Mouse (Mus musculus): ENCODE data around the gene Arl15. TPM values are rescaled to one million over a fixed set of nuclear protein-coding genes. Genes with fewer than 3 reads are reported as not detected.

Gene Arl15
- polyA plus RNA-seq, 1 experiment from 2014 or later = 8.7 TPM

DNA sequence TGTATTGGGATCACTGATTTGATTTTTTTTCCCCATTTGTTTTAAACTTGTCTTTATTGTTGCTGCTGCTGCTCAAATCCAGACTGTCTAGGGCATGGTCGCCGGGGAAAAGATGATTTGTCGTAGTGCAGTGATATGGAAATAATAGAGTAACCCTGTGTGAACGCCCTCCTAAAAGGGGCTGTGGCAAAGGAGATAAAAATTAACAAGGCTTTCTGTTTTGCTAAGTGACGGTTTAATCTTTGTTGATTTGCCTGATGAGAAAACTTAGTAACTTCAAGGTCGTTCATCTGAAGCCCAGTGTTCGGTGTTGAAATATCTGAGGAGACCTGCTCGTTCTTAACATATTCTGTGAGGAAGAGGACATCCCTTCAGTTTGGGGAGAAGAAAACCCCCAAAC lies 19.8 kb downstream of the Arl15 start:
- Histone ChIP-seq H3K4me1 (replicated peaks; ENCODE audit: control insufficient read depth, insufficient read depth, low read length) (peaks cover 46% of the 10 kb centered on the region), H3K9ac (ENCODE audit: low read depth, low read length) (no peak overlapping the region), H3K4me3 (ENCODE audit: low read depth, low read length) (no peak overlapping the region), H3K4me2 (peak overlapping the region; percentile 12; the same call in 1 of the 2 replicates), H3K9me3 (ENCODE audit: control insufficient read depth, low read length) (no peaks in the 10 kb centered on the region), H3K27me3 (replicated peaks; ENCODE audit: control insufficient read depth, insufficient read depth, low read length) (no peaks in the 10 kb centered on the region), H3K36me3 (ENCODE audit: control insufficient read depth, insufficient read depth, low read length) (no peaks in the 10 kb centered on the region), H3K27ac (ENCODE audit: low read depth, low read length) (peak overlapping the region; percentile 19; the same call in 1 of the 2 replicates)
- WGBS = 49% methylated on average over 8 of the region's 8 CpGs
- DNase-seq (ENCODE audit: low spot score) (no peak), ATAC-seq (replicated peaks; ENCODE audit: low FRiP score) (peak; percentile 59; the same call in 1 of the 2 replicates)

DNA sequence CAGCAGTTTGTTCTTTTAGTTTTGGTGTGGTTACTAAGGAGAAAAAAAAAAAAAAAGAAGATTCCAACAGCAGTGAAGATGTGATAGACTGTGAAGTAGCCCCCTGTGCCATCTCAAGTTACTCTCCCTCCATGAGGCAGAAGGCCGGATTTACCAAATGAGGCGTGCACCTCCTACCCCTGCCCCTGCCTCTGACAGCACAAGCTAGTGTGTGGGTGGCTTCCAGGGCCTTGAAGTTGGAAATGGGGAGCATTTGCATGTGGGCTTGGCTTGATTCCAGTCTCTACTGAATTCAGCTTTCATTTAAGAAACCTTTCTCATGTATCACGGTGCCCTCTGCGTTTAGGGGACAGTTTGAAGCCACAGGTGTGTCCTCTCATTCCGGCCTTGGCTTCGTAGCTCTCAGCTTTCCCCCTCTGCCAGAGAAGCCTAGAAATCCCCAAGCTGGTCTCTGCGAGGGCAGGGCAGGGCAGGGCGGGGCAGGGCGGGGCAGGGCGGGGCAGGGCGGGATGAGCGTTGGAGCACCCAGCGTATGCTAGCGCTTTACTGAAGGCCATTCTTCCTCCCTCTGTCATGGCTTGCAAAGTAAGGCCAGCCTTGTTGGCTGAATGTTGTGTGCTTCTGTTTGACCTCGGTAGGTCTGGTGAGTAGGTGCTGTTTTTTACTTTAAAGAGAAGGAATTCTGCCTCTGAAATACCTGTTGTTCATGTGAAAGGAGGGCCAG lies 21.6 kb downstream of the Arl15 start:
- Histone ChIP-seq H3K36me3 (ENCODE audit: control insufficient read depth, insufficient read depth, low read length) (no peaks in the 10 kb centered on the region), H3K27me3 (replicated peaks; ENCODE audit: control insufficient read depth, insufficient read depth, low read length) (no peaks in the 10 kb centered on the region), H3K9ac (ENCODE audit: low read depth, low read length) (no peak overlapping the region), H3K27ac (ENCODE audit: low read depth, low read length) (no peak overlapping the region), H3K4me3 (ENCODE audit: low read depth, low read length) (no peak overlapping the region), H3K4me1 (replicated peaks; ENCODE audit: control insufficient read depth, insufficient read depth, low read length) (peaks cover 43% of the 10 kb centered on the region), H3K4me2 (peak overlapping the region; percentile 52), H3K9me3 (ENCODE audit: control insufficient read depth, low read length) (no peaks in the 10 kb centered on the region)
- DNase-seq (ENCODE audit: low spot score) (no peak), ATAC-seq (replicated peaks; ENCODE audit: low FRiP score) (peak; percentile 88)
- WGBS = 40% methylated on average over 15 of the region's 15 CpGs

DNA sequence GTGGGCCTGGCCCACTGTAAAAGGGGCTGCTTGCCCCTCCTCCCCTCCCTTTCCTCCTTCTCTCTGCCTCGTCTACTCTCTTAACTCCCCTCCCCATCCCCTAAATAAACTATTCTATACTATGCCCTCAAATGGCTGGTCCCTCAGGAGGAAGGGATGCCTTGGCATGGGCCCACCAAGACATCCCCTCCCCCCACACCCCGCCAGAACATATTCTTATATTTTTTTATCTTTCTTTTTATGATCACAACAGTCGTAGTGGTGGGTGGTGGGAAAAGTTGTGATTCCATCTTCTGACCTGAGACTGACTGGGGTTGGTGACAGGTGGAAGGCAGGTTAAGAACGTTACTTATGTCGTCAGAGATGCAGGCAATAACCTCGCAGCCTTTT lies 22.1 kb downstream of the Arl15 start:
- peak; percentile 9; the same call in 1 of the 2 replicates for ATAC-seq (replicated peaks; ENCODE audit: low FRiP score)
- Histone ChIP-seq H3K4me3 (ENCODE audit: low read depth, low read length) (no peak overlapping the region), H3K27me3 (replicated peaks; ENCODE audit: control insufficient read depth, insufficient read depth, low read length) (no peaks in the 10 kb centered on the region), H3K27ac (ENCODE audit: low read depth, low read length) (no peak overlapping the region), H3K9me3 (ENCODE audit: control insufficient read depth, low read length) (no peaks in the 10 kb centered on the region), H3K4me1 (replicated peaks; ENCODE audit: control insufficient read depth, insufficient read depth, low read length) (peaks cover 41% of the 10 kb centered on the region), H3K36me3 (ENCODE audit: control insufficient read depth, insufficient read depth, low read length) (no peaks in the 10 kb centered on the region), H3K4me2 (peak overlapping the region; percentile 52), H3K9ac (ENCODE audit: low read depth, low read length) (no peak overlapping the region)
- 76% methylated on average over 6 of the region's 6 CpGs for WGBS
- DNase-seq (ENCODE audit: low spot score) = no peak

DNA sequence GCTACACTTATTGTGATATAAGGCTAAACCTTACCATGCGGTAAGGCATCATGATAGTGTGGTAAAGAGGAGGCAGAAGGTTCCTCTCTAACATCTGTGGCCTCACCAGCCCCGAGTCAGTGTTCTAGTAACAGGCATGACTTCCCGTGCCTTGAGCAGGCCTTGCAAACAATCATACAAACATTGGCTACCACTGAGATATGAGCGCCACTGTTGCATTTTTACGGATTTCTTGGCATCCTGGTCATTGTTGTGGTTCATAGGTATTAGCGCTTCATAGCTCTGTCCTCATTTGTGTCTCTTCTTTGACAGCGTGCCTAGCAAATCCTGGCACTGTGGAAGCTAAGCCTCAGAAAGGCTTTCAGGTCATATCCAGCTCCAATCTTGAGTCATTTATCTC lies 24.7 kb downstream of the Arl15 start:
- 92% methylated on average over 7 of the region's 7 CpGs for WGBS
- ATAC-seq (replicated peaks; ENCODE audit: low FRiP score) = no peak
- Histone ChIP-seq H3K4me3 (ENCODE audit: low read depth, low read length) (no peak overlapping the region), H3K9me3 (ENCODE audit: control insufficient read depth, low read length) (no peaks in the 10 kb centered on the region), H3K27me3 (replicated peaks; ENCODE audit: control insufficient read depth, insufficient read depth, low read length) (no peaks in the 10 kb centered on the region), H3K4me2 (no peak overlapping the region), H3K27ac (ENCODE audit: low read depth, low read length) (no peak overlapping the region), H3K4me1 (replicated peaks; ENCODE audit: control insufficient read depth, insufficient read depth, low read length) (peaks cover 28% of the 10 kb centered on the region), H3K36me3 (ENCODE audit: control insufficient read depth, insufficient read depth, low read length) (no peaks in the 10 kb centered on the region), H3K9ac (ENCODE audit: low read depth, low read length) (no peak overlapping the region)
- no peak for DNase-seq (ENCODE audit: low spot score)

DNA sequence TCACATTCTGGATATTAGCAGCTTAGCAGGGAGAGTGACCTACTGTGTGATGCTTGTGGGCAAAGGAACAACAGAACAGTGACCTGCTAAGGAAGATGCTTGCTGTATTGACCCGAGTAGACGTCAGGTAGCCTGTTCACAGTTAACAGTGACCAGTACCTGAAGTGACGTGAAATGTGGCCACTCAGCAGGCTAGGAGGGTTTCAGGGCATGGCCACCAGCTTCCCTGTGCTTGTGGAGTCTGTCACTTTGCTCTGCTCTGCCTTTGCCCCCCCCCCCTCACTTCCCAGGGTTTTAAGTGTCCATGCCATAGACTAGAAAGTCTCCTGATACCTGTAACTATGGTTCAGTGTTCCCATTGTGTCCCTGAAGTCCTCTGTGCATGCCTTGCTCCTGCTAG lies 25.9 kb downstream of the Arl15 start:
- no peaks in the 10 kb centered on the region for H3K36me3 ChIP-seq (ENCODE audit: control insufficient read depth, insufficient read depth, low read length)
- no peak overlapping the region for H3K9ac ChIP-seq (ENCODE audit: low read depth, low read length)
- no peaks in the 10 kb centered on the region for H3K9me3 ChIP-seq (ENCODE audit: control insufficient read depth, low read length)
- no peak overlapping the region for H3K4me2 ChIP-seq
- no peak overlapping the region for H3K4me3 ChIP-seq (ENCODE audit: low read depth, low read length)
- H3K4me1 ChIP-seq (replicated peaks; ENCODE audit: control insufficient read depth, insufficient read depth, low read length) = peaks cover 17% of the 10 kb centered on the region
- WGBS = 82% methylated on average over 3 of the region's 3 CpGs
- DNase-seq (ENCODE audit: low spot score) = no peak
- no peak for ATAC-seq (replicated peaks; ENCODE audit: low FRiP score)
- H3K27ac ChIP-seq (ENCODE audit: low read depth, low read length) = no peak overlapping the region
- H3K27me3 ChIP-seq (replicated peaks; ENCODE audit: control insufficient read depth, insufficient read depth, low read length) = no peaks in the 10 kb centered on the region

DNA sequence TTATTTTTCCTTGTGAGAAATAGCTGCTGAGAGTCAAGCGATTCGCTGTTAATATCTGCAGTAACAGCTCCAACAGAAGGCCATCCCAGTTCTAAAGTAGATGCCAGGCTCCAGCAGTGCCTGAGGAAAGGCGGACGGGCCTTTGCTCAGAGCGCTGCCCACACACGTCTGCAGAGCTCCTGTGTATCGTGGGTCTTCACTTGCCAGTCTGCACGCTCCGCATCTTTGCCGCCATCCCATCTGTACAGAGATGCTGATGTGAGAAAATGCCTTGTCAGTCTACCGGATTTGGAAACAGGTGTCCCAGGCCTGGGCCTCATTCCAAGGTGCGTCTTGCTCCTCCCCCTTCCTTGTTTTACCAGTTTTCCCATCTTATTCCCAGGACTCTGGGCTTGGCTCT lies 27.6 kb downstream of the Arl15 start:
- ATAC-seq (replicated peaks; ENCODE audit: low FRiP score) (no peak), DNase-seq (ENCODE audit: low spot score) (no peak)
- Histone ChIP-seq H3K4me2 (no peak overlapping the region), H3K4me1 (replicated peaks; ENCODE audit: control insufficient read depth, insufficient read depth, low read length) (peaks cover 2% of the 10 kb centered on the region), H3K27me3 (replicated peaks; ENCODE audit: control insufficient read depth, insufficient read depth, low read length) (no peaks in the 10 kb centered on the region), H3K9ac (ENCODE audit: low read depth, low read length) (no peak overlapping the region), H3K36me3 (ENCODE audit: control insufficient read depth, insufficient read depth, low read length) (no peaks in the 10 kb centered on the region), H3K27ac (ENCODE audit: low read depth, low read length) (no peak overlapping the region), H3K4me3 (ENCODE audit: low read depth, low read length) (no peak overlapping the region), H3K9me3 (ENCODE audit: control insufficient read depth, low read length) (no peaks in the 10 kb centered on the region)
- WGBS = 90% methylated on average over 12 of the region's 12 CpGs

DNA sequence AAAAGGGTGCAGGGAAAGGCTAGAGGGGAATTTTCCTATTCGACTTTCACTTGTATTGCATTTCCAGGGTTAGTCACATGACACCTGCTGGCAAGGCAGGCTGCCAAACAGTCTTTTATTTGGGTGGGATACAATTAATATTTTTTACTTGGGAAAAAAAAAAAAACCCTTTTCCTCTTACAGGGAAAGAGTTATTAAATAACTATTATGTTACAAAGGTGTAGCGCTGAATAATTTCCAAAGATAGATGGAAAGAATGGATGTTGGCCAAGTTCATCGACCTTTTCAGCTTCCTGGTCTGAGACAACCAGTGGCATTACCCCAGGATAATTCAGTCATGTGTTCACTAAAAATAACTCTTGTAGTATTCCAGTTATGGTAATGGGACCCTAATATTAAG lies 29.7 kb downstream of the Arl15 start:
- H3K27ac ChIP-seq (ENCODE audit: low read depth, low read length) = no peak overlapping the region
- WGBS = 91% methylated on average over 3 of the region's 3 CpGs
- H3K4me1 ChIP-seq (replicated peaks; ENCODE audit: control insufficient read depth, insufficient read depth, low read length) = peaks cover 7% of the 10 kb centered on the region
- no peaks in the 10 kb centered on the region for H3K36me3 ChIP-seq (ENCODE audit: control insufficient read depth, insufficient read depth, low read length)
- DNase-seq (ENCODE audit: low spot score) = no peak
- no peak overlapping the region for H3K9ac ChIP-seq (ENCODE audit: low read depth, low read length)
- no peaks in the 10 kb centered on the region for H3K27me3 ChIP-seq (replicated peaks; ENCODE audit: control insufficient read depth, insufficient read depth, low read length)
- no peak overlapping the region for H3K4me2 ChIP-seq
- no peaks in the 10 kb centered on the region for H3K9me3 ChIP-seq (ENCODE audit: control insufficient read depth, low read length)
- ATAC-seq (replicated peaks; ENCODE audit: low FRiP score) = no peak
- H3K4me3 ChIP-seq (ENCODE audit: low read depth, low read length) = no peak overlapping the region

DNA sequence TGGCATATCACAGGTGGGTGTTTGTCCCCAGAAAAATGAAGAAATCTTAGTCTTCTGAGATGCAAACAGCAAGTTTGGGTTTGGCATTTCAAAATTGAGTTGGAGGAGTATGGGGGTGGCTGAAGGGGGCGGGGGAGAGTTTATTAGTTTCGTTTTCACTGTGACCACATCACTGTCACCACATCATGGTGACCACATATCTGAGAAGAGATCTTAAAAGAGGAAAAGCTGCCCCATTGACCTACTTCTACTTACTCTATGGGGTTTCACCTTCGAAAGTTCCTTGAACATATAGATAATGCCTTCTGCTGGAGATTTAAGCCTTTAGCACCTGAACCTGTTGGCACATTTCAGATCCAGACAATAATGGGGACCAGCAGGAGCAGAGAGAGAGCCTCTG lies 34.3 kb downstream of the Arl15 start:
- DNase-seq (ENCODE audit: low spot score) = no peak
- no peaks in the 10 kb centered on the region for H3K27me3 ChIP-seq (replicated peaks; ENCODE audit: control insufficient read depth, insufficient read depth, low read length)
- no peak overlapping the region for H3K4me2 ChIP-seq
- no peaks in the 10 kb centered on the region for H3K9me3 ChIP-seq (ENCODE audit: control insufficient read depth, low read length)
- 62% methylated on average over 3 of the region's 3 CpGs for WGBS
- ATAC-seq (replicated peaks; ENCODE audit: low FRiP score) = no peak
- H3K9ac ChIP-seq (ENCODE audit: low read depth, low read length) = no peak overlapping the region
- H3K4me3 ChIP-seq (ENCODE audit: low read depth, low read length) = no peak overlapping the region
- H3K36me3 ChIP-seq (ENCODE audit: control insufficient read depth, insufficient read depth, low read length) = no peaks in the 10 kb centered on the region
- no peak overlapping the region for H3K27ac ChIP-seq (ENCODE audit: low read depth, low read length)
- H3K4me1 ChIP-seq (replicated peaks; ENCODE audit: control insufficient read depth, insufficient read depth, low read length) = peaks cover 12% of the 10 kb centered on the region

DNA sequence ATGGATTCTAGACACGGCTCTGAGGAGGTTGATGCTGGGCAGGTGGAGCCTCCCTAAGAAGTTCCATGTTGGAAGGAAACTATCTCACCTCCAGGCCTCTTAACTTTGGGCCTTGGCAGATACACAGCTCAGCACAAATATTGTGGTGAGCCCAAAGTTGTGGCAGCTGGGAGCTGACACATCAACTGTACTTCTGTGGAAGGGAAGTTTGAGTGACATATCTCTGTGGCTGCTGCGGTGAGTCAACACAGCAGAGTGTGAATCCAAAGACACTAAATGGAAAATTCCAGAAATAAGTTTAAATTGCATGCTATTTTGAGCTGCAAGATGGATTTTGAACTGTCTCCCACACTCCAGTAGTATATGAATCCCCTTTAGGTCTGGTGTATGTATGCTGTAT lies 34.8 kb downstream of the Arl15 start:
- H3K4me1 ChIP-seq (replicated peaks; ENCODE audit: control insufficient read depth, insufficient read depth, low read length) = peaks cover 12% of the 10 kb centered on the region
- 53% methylated on average over 2 of the region's 2 CpGs for WGBS

More for the DNA sequence above, 34.8 kb downstream of the Arl15 start:
- Histone ChIP-seq H3K27ac (ENCODE audit: low read depth, low read length) (no peak overlapping the region), H3K4me3 (ENCODE audit: low read depth, low read length) (no peak overlapping the region), H3K36me3 (ENCODE audit: control insufficient read depth, insufficient read depth, low read length) (no peaks in the 10 kb centered on the region), H3K9ac (ENCODE audit: low read depth, low read length) (no peak overlapping the region), H3K27me3 (replicated peaks; ENCODE audit: control insufficient read depth, insufficient read depth, low read length) (no peaks in the 10 kb centered on the region), H3K9me3 (ENCODE audit: control insufficient read depth, low read length) (no peaks in the 10 kb centered on the region), H3K4me2 (no peak overlapping the region)
- 0 out of 2 replicates have a peak, but pooled peaks have one; percentile 46 for ATAC-seq (replicated peaks; ENCODE audit: low FRiP score)
- DNase-seq (ENCODE audit: low spot score) = no peak

All from liver, embryonic 11.5 days (tissue).